Mouse (Mus musculus): Measurements from ENCODE around the gene Ank3. TPM values are rescaled to one million over a fixed set of nuclear protein-coding genes. Genes with fewer than 3 reads are reported as not detected.

Ank3 gene
- polyA plus RNA-seq, 1 experiment from 2014 or later: not detected

DNA sequence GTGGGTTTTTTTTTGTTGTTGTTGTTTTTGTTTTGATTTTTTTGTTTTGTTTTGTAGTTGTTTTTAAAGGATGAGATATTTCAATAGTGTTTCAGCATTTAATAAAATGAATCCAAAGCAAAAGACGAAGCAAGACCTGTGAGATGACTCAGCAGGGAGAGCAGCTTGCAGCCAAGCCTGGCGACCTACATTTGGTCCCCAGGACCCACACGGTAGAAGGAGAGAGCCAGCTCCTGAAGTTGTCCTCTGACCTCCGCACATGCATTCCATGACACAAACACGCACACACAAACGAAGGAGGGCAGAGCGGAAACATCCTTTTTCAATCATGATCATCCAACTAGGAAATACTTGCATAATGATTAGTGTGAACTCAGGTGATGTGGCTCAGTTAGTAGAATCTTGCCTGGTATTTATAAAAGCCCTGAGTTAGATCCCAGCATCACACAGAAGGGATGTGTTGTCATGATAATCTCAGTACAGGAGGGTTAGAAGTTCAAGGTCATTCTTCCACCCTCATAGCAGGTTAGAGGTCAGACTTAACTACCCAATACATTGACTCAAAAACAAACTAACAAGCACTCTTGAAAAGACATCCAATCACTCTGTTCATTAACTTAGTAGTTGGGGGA lies 461.4 kb downstream of the Ank3 start:
- no peaks in the 10 kb centered on the region for H3K79me2 ChIP-seq (ENCODE audit: inconsistent target)
- no peak overlapping the region for H3K4me3 ChIP-seq (ENCODE audit: inconsistent target)
- no peak overlapping the region for H3K27ac ChIP-seq
- no peaks in the 10 kb centered on the region for H3K36me3 ChIP-seq (ENCODE audit: inconsistent target)
- 86% methylated on average over 7 of the region's 7 CpGs for WGBS (ENCODE audit: missing documents)

DNA sequence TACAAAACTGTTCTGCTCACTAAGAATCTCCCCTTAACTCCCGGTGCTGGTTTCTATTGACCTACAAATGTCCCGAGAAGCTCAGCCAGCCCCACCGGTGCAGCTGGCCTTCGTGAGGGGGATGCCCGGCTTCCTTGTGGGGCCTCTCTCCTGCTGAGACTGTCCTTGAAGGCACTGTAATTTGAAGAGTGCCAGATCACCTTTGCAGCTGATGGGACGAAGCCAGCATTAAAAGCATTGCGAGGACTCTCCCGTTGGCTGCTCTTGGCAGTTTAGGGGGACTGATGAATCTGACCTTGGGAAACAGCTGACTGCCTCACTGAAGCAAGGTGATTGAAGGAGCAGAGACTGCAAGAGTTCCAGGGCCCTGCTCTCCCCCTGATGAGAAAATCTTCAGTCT lies 464.3 kb downstream of the Ank3 start:
- no peak overlapping the region for H3K4me3 ChIP-seq (ENCODE audit: inconsistent target)
- 85% methylated on average over 8 of the region's 8 CpGs for WGBS (ENCODE audit: missing documents)
- H3K27ac ChIP-seq: no peak overlapping the region
- no peaks in the 10 kb centered on the region for H3K79me2 ChIP-seq (ENCODE audit: inconsistent target)
- H3K36me3 ChIP-seq (ENCODE audit: inconsistent target): no peaks in the 10 kb centered on the region

DNA sequence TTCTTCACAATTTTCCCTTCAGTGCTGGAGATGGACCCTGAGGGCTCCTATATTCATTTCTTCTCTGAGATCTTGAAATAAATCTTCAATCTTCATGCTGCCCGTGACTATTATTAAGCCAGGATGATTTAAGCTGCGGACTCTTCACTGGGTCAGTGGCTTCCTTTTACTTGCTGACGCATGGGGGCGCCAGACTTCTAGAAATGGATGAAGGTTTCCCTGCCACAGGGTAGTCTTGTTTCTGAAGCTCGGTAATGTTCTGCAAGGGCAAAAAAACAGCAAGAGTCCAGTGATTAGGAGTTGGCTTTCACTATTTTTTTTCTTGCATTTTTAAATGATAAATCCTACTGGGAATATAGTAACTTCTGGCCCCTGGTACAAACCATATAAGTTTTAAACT lies 471.8 kb downstream of the Ank3 start:
- H3K27ac ChIP-seq: no peak overlapping the region
- H3K4me3 ChIP-seq (ENCODE audit: inconsistent target): no peak overlapping the region
- H3K79me2 ChIP-seq (ENCODE audit: inconsistent target): no peaks in the 10 kb centered on the region
- H3K36me3 ChIP-seq (ENCODE audit: inconsistent target): no peaks in the 10 kb centered on the region
- WGBS (ENCODE audit: missing documents): 7% methylated on average over 5 of the region's 5 CpGs

DNA sequence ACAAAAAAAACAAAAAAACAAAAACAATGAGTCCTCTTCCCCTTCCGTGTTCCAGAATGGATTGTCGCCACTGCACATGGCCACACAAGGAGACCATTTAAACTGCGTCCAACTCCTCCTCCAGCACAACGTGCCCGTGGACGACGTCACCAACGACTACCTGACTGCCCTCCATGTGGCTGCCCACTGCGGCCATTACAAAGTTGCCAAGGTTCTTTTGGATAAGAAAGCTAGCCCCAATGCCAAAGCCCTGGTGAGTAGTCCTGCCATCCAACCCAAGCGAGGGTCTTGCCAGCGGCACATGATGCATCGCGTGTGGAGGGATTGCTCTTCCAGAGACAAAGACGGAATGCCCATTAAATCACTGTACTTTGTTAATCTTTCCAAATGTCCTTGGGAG lies 472.4 kb downstream of the Ank3 start:
- H3K79me2 ChIP-seq (ENCODE audit: inconsistent target): no peaks in the 10 kb centered on the region
- WGBS (ENCODE audit: missing documents): 87% methylated on average over 14 of the region's 14 CpGs
- no peak overlapping the region for H3K27ac ChIP-seq
- H3K4me3 ChIP-seq (ENCODE audit: inconsistent target): no peak overlapping the region
- no peaks in the 10 kb centered on the region for H3K36me3 ChIP-seq (ENCODE audit: inconsistent target)

GRCm38 (mm10) chr10:69872182-69872741 lies 473.7 kb downstream of the Ank3 start:
- no peaks in the 10 kb centered on the region for H3K36me3 ChIP-seq (ENCODE audit: inconsistent target)
- H3K79me2 ChIP-seq (ENCODE audit: inconsistent target): no peaks in the 10 kb centered on the region
- H3K4me3 ChIP-seq (ENCODE audit: inconsistent target): no peak overlapping the region
- no peak overlapping the region for H3K27ac ChIP-seq
- 72% methylated on average over 10 of the region's 10 CpGs for WGBS (ENCODE audit: missing documents)

DNA sequence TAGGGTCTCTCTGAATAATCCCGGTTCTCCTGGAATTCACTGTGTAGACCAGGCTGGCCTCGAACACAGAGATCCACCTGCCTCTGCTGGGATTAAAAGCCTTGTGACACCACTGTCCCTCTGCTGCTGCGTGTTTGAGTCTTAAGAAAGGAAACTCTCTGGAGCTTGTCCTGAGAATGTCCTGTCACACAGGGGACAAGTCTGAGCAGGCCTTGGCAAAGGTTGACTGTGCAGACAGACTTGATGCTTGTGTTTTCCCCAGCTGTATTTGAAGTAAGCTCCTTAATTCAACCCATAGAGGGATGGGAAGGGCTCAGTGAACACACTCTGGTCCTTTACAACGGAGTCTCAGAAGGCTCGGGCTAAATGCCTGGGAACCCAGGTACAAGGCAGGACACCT lies 474.3 kb downstream of the Ank3 start:
- H3K27ac ChIP-seq: no peak overlapping the region
- no peaks in the 10 kb centered on the region for H3K79me2 ChIP-seq (ENCODE audit: inconsistent target)
- no peak overlapping the region for H3K4me3 ChIP-seq (ENCODE audit: inconsistent target)
- no peaks in the 10 kb centered on the region for H3K36me3 ChIP-seq (ENCODE audit: inconsistent target)
- 93% methylated on average over 5 of the region's 5 CpGs for WGBS (ENCODE audit: missing documents)

DNA sequence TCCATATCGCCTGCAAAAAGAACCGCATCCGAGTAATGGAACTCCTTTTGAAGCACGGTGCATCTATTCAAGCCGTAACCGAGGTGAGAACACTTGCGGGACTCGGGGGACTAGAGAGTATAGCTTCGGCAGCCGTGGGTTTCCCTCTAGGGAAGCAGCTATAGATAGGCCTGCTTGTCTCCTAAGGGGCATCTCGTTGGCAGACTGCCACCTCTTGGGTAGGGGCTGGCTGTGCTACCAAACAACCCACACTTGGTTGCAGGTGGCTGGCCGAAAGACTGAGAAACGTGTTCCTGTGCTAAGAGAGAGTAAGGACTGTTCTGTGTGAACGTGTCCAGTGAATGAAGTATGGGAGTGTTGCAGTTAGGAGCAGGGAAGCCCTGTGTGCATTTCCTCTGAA lies 476.2 kb downstream of the Ank3 start:
- Histone ChIP-seq H3K27ac (no peak overlapping the region), H3K79me2 (ENCODE audit: inconsistent target) (no peaks in the 10 kb centered on the region), H3K36me3 (ENCODE audit: inconsistent target) (no peaks in the 10 kb centered on the region), H3K4me3 (ENCODE audit: inconsistent target) (no peak overlapping the region)
- WGBS (ENCODE audit: missing documents): 82% methylated on average over 14 of the region's 14 CpGs

DNA sequence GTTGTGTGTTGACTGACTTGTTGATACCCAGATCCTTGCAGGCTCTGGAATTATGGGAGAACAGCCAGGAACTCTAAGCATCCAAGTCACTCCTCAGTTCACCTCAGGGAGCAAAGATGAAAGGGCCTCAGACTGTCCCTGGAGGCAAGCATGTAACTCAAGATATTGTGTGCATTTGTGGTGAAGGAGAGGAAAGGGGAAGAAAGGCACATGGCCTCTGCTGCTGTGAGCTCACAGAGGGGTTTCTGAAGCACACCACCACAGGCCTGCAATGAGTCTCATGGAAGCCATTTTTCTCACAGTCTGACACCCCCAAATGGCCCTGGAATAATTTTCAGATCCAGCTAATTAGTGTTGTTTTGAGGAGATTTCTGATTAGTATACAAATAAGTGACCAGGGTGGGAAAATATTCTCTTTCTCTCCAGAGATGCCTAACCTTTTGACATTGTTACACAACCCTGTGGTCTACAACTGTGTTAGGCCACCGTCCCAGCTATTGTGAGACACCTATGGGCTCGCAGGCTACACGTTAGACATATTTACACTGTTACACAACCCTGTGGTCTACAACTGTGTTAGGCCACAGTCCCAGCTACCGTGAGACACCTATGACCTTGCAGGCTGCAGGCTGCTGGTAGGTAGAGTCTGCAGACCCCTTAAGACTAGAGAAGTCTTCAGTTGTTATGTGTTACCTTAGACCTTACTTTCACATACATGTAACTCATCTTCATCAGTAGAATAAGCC lies 485.5 kb downstream of the Ank3 start:
- WGBS (ENCODE audit: missing documents): 27% methylated on average over 4 of the region's 4 CpGs
- Histone ChIP-seq H3K36me3 (ENCODE audit: inconsistent target) (no peaks in the 10 kb centered on the region), H3K79me2 (ENCODE audit: inconsistent target) (no peaks in the 10 kb centered on the region), H3K4me3 (ENCODE audit: inconsistent target) (no peak overlapping the region), H3K27ac (no peak overlapping the region)

GRCm38 (mm10) chr10:69888399-69888798 lies 489.8 kb downstream of the Ank3 start:
- WGBS (ENCODE audit: missing documents): 44% methylated on average over 4 of the region's 4 CpGs
- Histone ChIP-seq H3K36me3 (ENCODE audit: inconsistent target) (no peaks in the 10 kb centered on the region), H3K27ac (no peak overlapping the region), H3K79me2 (ENCODE audit: inconsistent target) (no peaks in the 10 kb centered on the region), H3K4me3 (ENCODE audit: inconsistent target) (no peak overlapping the region)

GRCm38 (mm10) chr10:69889779-69890178 lies 491.2 kb downstream of the Ank3 start:
- H3K36me3 ChIP-seq (ENCODE audit: inconsistent target): no peaks in the 10 kb centered on the region
- no peak overlapping the region for H3K27ac ChIP-seq
- no peak overlapping the region for H3K4me3 ChIP-seq (ENCODE audit: inconsistent target)
- no peaks in the 10 kb centered on the region for H3K79me2 ChIP-seq (ENCODE audit: inconsistent target)
- 33% methylated on average over 6 of the region's 6 CpGs for WGBS (ENCODE audit: missing documents)

GRCm38 (mm10) chr10:69890389-69890985 lies 491.9 kb downstream of the Ank3 start:
- 79% methylated on average over 11 of the region's 11 CpGs for whole genome bisulfite sequencing (ENCODE audit: missing documents)
- Histone ChIP-seq H3K36me3 (ENCODE audit: inconsistent target) (no peaks in the 10 kb centered on the region), H3K4me3 (ENCODE audit: inconsistent target) (no peak overlapping the region), H3K79me2 (ENCODE audit: inconsistent target) (no peaks in the 10 kb centered on the region), H3K27ac (no peak overlapping the region)

DNA sequence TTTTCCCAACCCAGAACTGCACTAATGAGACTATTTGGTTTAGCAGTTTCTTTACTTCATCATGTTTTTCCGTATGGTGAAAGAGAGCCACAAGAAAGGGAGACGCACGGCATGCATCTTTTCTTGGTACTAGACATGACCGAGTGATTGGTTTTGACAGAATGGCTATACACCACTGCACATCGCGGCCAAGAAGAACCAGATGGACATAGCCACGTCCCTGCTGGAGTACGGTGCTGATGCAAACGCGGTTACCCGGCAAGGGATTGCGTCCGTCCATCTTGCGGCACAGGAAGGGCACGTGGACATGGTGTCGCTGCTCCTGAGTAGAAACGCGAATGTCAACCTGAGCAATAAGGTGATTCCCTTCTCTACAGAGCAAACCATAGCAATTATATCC lies 493.6 kb downstream of the Ank3 start:
- H3K36me3 ChIP-seq (ENCODE audit: inconsistent target): no peaks in the 10 kb centered on the region
- no peaks in the 10 kb centered on the region for H3K79me2 ChIP-seq (ENCODE audit: inconsistent target)
- no peak overlapping the region for H3K4me3 ChIP-seq (ENCODE audit: inconsistent target)
- no peak overlapping the region for H3K27ac ChIP-seq
- WGBS (ENCODE audit: missing documents): 95% methylated on average over 18 of the region's 18 CpGs

GRCm38 (mm10) chr10:69895606-69896005 lies 497.0 kb downstream of the Ank3 start:
- 88% methylated on average over 8 of the region's 9 CpGs for WGBS (ENCODE audit: missing documents)
- H3K36me3 ChIP-seq (ENCODE audit: inconsistent target): no peaks in the 10 kb centered on the region
- no peak overlapping the region for H3K4me3 ChIP-seq (ENCODE audit: inconsistent target)
- H3K27ac ChIP-seq: no peak overlapping the region
- no peaks in the 10 kb centered on the region for H3K79me2 ChIP-seq (ENCODE audit: inconsistent target)

GRCm38 (mm10) chr10:69897927-69898326 lies 499.4 kb downstream of the Ank3 start:
- H3K27ac ChIP-seq: no peak overlapping the region
- no peaks in the 10 kb centered on the region for H3K79me2 ChIP-seq (ENCODE audit: inconsistent target)
- no peak overlapping the region for H3K4me3 ChIP-seq (ENCODE audit: inconsistent target)
- 57% methylated on average over 5 of the region's 5 CpGs for WGBS (ENCODE audit: missing documents)
- no peaks in the 10 kb centered on the region for H3K36me3 ChIP-seq (ENCODE audit: inconsistent target)

DNA sequence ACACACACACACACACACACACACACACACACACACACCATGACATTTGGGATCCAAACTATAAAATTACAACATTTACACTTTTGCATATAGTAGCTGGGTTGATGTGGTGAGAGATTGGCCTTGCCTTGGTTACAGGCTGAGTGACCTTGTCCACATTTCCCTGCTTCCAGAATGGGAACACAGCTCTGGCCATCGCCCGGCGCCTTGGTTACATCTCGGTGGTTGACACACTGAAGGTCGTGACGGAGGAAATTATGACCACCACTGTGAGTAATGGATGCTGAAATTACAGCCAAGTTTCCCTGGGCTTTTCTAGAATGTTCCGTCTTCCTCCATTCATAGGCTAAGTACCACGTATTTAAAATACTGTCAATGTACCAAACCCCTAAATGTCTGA lies 500.2 kb downstream of the Ank3 start:
- H3K79me2 ChIP-seq (ENCODE audit: inconsistent target): no peaks in the 10 kb centered on the region
- H3K36me3 ChIP-seq (ENCODE audit: inconsistent target): no peaks in the 10 kb centered on the region
- 94% methylated on average over 8 of the region's 8 CpGs for WGBS (ENCODE audit: missing documents)

More for the DNA sequence above, 500.2 kb downstream of the Ank3 start:
- Histone ChIP-seq H3K4me3 (ENCODE audit: inconsistent target) (no peak overlapping the region), H3K27ac (no peak overlapping the region)
